Mouse (Mus musculus) hindlimb bud, embryonic 11.5 days (tissue): ENCODE data around the gene Slc7a1.
"Not testable (repeated sequence)": the region's sequence is repeated elsewhere in the genome, so short reads cannot be mapped to it uniquely, and the experiment has no call there.

Experiments used
- DNase-seq: peaks from one replicate; pipeline ENCODE4 v3.0.0-alpha.2; 2012; ENCODE audit warnings: low read depth, low spot score; ENCODE audit errors: extremely low spot score

Slc7a1 gene

DNA sequence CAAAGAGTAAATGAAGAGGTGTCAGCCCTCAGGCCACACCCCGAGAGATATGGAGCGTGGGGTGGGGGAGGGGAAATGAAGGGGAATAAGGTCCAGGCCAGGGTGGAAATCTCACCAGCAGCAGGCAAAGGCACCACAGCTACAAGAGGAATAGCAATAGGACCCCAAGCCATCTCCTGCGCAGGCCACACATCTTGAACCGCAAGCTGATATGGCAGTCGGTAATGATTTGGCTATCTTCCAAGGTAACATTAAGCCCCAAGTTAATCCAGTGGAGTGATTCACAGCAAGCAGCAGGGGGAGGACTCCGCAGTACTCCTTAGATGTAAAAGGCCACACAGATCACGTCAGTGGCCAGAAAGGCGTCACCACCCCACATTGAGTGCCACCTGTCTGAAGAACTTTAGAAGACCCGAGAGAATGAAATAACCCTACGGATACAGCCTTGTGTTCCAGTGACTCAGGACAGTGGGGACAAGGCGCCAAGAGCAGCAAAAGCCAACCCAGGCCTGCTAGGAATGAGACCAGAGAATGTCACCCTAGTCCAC is 68.4 kb downstream of the Slc7a1 start:
- no peak for DNase-seq

DNA sequence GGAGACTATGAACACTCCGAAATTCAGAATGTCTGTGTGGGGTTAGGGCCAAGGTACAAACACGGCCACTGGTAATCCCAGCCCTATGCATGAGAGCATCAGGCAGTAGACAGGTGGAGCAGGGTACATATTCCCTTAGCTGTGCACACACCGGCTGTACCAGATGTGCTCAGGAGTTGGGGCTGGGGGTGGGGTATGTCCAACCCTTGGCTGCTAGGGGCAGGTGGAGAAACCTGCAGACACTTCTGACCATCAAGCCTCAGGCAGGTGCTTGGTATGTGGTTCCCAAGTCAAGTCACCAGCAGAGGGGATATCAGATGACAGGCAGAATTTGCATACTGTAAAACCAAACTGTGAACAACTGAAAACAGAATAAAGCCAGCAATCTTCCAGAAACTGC is 70.7 kb downstream of the Slc7a1 start:
- DNase-seq, result no peak

DNA sequence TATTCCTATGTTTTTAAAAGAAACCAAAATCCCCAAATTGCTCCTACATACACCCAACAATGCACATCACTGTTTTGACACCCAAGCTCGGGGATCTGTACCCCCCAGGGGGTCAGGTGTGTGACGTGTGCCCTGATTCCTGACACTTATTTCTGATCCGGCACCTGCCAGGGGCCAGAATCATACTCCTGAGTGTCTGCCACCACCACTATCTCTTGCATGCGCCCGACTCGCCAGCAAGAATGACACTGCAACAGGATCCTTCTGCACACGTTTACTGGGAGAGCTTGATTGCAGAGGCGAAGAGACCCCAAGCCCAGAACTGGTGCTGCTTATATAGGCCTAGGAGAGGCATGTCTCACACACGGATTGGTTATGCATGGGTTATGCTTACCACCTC is 73.4 kb downstream of the Slc7a1 start:
- not testable (repeated sequence) for DNase-seq

DNA sequence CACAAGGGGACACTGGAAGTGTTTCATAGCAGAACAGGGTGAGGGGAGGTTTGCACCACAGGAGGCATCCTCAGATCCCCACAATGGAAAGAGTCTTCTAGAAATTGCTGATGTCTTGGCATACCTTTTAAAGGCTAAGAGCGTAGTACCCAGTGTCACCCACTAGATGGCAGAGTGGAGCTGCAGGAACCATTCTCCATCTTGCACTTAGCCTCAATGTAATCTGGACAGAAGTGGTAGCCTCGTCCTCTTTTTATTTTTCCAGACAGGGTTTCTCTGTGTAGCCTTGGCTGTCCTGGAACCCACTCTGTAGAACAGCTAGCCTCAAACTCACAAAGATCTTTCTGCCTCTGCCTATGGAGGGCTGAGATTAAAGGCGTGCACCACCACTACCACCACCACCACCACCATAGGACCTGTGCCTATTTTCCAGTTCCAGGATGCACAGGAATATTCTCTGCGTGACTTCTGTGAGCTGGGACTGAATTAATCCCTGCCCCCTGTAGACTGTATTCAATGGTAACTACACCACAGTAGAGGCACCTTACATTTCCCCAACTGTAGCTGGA is 74.3 kb downstream of the Slc7a1 start:
- no peak for DNase-seq

DNA sequence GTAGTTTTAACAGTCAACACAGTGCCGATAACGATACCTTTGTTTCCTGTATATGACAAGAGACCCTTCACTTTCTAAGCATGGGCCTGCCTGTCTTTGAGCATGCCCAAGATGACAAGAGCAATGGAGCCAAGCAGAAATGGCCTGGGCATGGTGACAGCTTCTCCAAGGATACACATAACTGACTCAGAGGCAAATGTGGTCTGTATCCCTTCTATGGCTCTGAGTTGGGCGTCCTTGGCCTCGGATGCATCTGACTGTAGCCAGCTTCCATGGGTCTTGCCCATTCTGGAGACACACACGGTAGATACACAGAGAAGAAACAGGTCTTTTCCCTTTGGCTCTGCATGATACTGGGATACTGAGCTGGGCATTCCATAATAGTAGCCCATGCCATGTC is 84.8 kb downstream of the Slc7a1 start:
- DNase-seq, result no peak

DNA sequence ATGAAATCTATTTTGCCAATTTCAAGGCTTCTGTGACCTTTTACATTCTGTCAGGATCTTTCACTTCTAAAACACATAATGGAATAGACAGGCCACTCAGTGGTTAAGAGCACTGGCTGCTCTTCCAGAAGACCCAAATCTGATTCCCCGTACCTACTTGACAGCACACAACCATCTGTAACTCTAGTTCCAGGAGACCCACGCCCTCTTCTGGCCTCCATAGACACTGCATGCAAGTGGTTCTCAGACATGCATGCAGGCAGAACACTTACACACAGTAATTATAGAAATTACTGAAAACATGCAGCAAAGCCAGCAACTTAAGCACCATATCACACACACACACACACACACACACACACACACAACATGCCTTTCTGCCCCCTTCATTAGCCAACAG is 87.3 kb downstream of the Slc7a1 start:
- no peak for DNase-seq

DNA sequence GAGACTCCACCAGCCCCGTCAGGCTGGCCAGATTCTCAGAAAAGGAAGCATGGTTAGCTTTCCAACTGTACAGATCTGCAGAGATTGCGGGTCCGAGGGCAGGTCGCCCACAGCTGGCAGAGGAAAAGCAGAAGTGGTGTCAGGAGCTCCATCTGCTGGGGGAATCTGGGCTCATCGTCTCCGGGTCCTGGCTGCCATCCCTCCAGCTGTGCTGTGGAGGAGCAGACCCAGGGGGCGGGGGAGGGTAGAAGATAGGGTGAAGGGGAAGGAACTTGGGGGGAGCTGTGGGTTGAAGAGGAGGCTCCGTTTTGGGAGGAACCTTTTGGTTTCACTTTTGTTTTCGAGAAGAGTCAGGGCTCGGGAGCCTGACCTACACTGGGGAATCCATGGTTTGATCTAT is 88.9 kb downstream of the Slc7a1 start:
- DNase-seq, result no peak

DNA sequence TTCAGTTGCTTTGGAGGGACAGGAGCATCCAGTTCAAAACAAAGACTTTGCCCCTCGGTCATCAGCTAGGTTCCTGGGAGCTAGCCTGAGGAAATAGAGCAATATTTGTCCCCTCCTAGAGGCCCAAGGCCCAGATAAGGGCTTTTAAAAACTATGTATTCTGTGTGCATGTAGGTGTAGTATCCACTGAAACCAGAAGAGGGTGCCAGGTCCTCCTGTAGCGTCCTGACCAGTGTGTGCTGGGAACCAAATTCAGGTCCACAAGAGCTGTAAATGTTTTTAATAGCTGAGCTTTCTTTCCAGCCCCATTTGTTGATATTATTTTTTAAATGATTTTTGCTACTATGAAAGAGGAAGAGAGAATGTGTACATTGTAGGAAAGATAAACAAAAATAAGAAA is 95.6 kb downstream of the Slc7a1 start:
- no peak for DNase-seq

DNA sequence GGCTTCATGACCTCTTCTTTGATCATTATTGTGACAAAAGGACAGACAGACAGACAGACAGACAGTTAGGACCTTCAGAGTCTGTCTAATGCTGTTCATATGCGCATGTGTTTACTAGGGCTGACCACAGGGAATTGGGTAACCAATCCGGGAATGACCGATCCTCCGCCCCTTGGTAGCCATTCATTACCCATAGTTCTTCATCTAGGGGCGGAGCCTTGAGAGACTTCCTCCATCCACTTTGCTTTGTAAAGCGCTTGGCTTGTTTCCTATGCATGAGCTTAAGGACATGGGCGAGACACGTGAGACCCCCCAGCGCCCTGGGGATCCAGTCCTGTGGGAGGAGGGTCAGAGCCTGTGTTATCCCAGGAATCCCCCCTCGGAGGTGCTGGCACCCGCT is 96.7 kb downstream of the Slc7a1 start:
- DNase-seq, result no peak

DNA sequence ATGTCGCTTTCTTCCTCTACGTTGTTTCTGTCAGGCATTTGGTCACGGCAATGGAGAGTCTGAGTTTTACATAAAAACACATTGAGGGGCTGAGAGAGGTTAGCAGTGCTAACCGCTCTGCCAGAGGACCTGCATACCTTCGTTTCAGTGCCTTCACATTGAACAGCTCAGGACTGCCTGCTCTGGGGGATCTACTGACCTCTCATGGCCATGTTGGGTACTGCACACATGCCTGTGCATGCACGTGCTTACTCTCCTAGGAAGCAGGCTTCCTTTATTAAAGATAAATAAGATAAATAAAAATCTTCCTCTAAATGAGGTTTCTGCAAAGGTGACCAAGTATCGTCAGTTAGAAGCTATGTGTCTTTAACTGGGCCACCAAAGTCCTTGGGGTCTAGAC is 106.4 kb downstream of the Slc7a1 start:
- DNase-seq, result no peak

DNA sequence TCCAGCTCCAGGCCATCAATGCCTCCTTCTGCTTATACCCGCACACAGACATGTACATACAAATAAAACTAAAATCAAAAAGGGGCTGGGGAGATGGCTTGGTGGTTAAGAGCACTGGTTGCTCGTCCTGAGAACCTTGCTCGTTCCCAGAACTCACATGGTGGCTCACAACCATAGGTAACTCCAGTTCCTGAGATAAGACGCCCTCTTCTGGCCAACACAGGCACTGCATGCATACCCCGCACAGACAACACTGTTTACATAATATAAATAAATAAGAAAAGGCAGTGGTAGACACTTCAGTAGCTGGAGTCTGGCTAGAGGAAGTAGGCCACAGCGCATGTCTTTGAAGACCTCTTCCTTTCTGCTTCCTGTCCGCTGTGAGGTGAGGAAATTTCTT is 106.8 kb downstream of the Slc7a1 start:
- no peak for DNase-seq

DNA sequence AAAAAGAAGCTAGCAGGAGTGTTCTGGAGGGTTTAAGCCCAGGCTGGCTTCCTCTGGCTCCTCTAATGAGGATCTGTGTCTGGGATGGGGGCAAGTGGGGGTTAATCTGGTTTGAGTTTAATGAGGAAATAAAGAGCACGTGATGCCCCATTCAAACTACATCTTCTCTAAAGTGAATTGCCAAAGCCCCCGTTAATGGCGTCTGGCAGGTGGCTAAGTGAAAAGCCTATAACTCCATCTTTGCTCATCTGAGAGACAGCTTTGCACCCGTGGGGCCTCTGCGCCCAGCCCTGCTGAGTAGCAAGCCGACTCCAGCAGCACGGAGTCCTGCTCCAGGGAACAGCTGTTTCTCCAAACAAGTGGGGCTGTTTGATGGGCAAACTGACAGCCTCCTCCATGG is 109.8 kb downstream of the Slc7a1 start:
- no peak for DNase-seq

DNA sequence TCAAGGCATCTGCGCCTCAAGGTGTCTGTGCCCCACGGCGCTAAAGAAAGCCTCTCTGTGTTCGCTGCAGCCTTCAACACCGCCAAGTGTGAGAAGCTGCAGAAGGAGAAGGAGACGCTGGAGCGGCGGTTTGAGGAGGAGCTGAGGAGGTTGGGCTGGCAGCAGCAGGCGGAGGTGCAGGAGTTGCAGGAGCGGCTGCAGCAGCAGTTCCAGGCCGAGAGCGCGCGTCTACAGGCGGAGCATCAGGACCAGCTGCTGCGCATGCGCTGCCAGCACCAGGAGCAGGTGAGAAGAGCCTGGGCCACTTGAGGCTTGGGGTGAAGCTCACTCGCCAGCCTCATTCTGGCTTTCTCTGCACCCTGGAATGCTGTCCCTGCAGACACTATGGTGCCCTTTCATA is 110.9 kb downstream of the Slc7a1 start:
- DNase-seq, result no peak

DNA sequence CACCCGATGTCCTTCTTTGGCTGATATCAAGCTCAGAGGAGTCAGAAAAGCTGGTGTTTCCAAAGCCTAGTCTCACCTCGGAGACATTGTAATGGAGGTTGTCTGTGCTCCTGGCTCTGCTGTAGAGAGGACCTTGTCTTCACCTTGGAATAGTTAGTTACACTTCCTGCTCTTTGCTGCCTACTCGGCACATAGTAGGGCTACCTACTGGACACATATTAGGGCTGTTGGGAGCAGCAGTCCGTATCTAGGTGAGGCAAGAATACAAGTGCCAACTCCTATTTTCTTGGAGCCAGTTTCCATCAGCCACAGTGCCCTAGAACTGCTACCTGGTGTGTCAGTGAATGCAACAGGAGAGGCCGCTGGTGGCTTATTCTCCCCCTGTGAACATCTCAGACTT is 112.2 kb downstream of the Slc7a1 start:
- no peak for DNase-seq

DNA sequence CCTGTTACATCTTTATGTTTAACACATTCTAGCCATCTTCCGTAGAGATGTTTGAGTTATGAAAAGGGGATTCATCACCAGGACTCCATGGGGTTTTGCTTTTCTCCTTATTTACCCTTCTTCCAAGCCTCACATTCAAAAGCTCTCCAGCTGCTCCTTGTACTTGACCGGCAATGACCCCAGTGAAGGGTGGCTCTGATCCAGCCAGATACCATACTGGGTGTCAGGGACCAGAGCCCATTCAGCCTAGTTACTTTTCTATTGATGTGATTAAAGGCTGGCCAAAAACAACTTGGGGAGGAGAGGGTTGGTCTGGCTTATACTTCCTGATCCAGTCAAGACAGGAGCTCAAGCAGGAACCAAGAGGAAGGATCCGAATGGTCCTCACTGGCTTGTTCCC is 116.1 kb downstream of the Slc7a1 start:
- no peak for DNase-seq

DNA sequence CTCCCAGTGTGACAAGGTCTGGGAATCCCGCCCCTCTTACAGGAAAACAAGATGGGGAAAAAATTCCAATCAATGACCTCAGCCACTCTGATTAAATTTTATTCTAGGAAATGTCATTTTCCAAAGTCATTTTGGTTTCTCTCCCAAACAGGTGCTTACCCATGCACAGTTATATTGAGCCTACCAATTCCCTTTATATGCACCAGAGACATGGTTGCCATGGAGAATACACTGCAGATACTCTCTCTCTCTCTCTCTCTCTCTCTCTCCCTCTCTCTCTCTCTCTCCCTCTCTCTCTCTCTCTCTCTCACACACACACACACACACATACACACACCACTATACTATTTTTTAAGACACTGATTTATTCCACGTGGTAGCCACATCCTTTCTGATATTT is 116.5 kb downstream of the Slc7a1 start:
- no peak for DNase-seq

DNA sequence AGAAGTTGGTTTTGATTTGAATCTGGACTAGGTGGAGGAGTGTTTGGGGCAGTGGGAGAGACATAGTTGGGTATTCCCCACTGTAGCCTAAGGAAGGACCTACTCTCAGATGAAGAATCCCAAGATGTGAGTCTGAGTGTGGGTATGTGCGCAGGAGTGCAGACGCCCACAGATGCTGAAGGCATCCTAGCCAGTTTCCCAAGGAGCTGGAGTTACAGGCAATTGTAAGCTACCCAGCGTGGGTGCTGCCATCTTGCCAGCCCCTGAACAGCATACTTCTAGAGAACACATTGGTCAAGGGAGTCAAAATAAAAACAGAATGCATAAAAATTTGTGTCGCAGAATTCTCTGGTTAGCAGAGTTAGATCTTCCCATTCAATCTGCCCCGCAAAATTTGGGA is 117.1 kb downstream of the Slc7a1 start:
- DNase-seq, result no peak

DNA sequence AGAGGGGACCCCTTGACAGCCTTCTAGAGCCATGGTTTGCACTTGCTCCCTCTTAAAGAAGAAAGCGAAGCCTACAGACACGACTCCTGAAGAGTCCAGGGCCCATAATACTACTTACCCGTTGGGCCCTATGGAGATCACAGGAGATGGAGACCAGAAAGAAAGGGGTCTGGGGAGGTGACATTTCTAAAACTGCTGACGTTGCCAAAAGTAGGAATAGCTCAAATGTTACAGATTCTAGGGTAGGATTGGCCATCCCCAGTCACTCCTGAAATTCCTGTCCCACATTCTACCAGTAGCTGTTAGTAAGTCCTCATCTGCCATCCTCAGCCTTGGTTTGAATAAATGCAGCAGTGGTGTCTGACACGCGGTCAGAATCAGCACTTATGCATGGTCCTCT is 117.6 kb downstream of the Slc7a1 start:
- no peak for DNase-seq

DNA sequence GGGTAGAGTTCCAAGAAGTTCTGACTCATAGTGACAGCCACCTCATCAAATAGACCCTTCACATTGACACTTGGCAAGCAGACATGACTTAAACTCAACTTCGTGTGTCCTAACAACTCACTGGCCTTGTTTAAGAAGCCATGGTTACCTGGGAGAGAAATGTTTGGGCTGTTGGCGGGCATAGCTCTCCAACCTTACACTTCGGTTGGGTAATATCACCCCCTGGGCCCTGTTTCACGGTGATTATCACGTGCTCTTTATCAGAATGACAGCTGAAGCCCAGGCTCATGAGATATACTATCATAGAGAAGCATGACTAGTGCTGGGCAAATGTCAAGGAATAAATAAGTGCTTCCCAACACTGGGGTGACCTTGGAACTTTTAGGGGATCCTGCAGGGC is 119.4 kb downstream of the Slc7a1 start:
- no peak for DNase-seq

DNA sequence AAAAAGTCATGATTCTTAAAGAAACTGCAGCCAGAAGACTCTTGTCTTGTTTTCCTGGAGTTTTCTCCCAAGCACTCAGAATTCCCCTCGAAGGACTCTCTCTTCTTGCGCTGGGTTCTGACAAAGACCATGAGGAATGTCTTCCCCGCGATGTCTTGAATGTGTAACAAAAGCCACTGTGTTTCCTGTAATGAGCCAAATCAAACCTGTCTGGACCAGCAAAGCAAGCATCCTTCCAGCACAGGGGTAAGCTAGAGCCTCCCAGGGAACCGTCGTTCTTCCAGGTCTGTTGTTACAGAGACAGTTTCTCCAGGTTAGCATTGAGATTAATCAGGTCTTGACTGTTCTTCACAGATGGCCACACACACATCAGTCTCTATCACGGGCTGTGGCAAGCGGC is 121.5 kb downstream of the Slc7a1 start:
- DNase-seq, result no peak
